Mouse (Mus musculus): ENCODE data around the gene Auh. TPM values are rescaled to one million over a fixed set of nuclear protein-coding genes. Genes with fewer than 3 reads are reported as not detected.
A peak's percentile ranks its signal among the peaks of the same experiment; 100 is the strongest.

Gene Auh
- polyA plus RNA-seq, 1 experiment from 2014 or later, result 45.1 TPM

GRCm38 (mm10) chr13:52843536-52844178 lies 85.8 kb downstream of the Auh start:
- ATAC-seq, result peak; percentile 56
- 45% methylated on average over 10 of the region's 10 CpGs for WGBS
- H3K4me2 ChIP-seq (ENCODE audit: low read depth, low read length), result no peak overlapping the region

DNA sequence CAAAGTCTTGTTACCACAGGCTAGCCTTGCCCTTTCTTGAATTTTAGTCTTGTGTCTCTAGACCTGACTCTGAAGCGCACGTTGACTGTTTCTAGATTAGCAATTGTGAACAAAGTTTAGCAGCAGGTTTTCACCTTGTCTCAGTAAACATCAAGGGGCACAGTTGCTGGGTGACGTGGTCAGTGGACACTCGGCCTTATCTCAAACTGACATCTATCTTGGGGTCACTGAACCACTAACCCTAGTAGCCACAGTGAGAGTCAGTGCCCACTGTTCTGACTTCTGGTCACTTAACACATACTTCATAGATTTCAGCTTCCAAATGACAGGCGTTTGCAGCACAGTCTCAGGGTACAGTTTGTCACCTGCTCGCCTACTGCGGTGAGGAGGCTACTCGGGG lies 93.2 kb downstream of the Auh start:
- WGBS, result 94% methylated on average over 8 of the region's 8 CpGs
- Histone ChIP-seq H3K36me3 (ENCODE audit: control insufficient read depth, insufficient read depth, low read length) (0 out of 2 replicates have a peak, but pooled peaks cover 2% of the 10 kb centered on the region), H3K9me3 (ENCODE audit: control insufficient read depth, low read length) (no peaks in the 10 kb centered on the region), H3K4me2 (ENCODE audit: low read depth, low read length) (no peak overlapping the region), H3K4me3 (ENCODE audit: low read length) (no peak overlapping the region), H3K27ac (ENCODE audit: low read length) (no peak overlapping the region), H3K9ac (ENCODE audit: low read depth, low read length) (no peak overlapping the region), H3K4me1 (ENCODE audit: control insufficient read depth, insufficient read depth, low read length) (peaks cover 9% of the 10 kb centered on the region), H3K27me3 (replicated peaks; ENCODE audit: control insufficient read depth, insufficient read depth, low read length) (no peaks in the 10 kb centered on the region)
- ATAC-seq, result no peak

More at GRCm38 (mm10) chr13:52843536-52844178, 85.8 kb downstream of the Auh start:
- Histone ChIP-seq H3K36me3 (ENCODE audit: control insufficient read depth, insufficient read depth, low read length) (no peaks in the 10 kb centered on the region), H3K27ac (ENCODE audit: low read length) (no peak overlapping the region), H3K4me3 (ENCODE audit: low read length) (no peak overlapping the region), H3K9me3 (ENCODE audit: control insufficient read depth, low read length) (no peaks in the 10 kb centered on the region), H3K9ac (ENCODE audit: low read depth, low read length) (no peak overlapping the region), H3K27me3 (replicated peaks; ENCODE audit: control insufficient read depth, insufficient read depth, low read length) (no peaks in the 10 kb centered on the region), H3K4me1 (ENCODE audit: control insufficient read depth, insufficient read depth, low read length) (peaks cover 11% of the 10 kb centered on the region)

GRCm38 (mm10) chr13:52834591-52834990 lies 94.9 kb downstream of the Auh start:
- Histone ChIP-seq H3K4me3 (ENCODE audit: low read length) (no peak overlapping the region), H3K4me2 (ENCODE audit: low read depth, low read length) (no peak overlapping the region), H3K9ac (ENCODE audit: low read depth, low read length) (no peak overlapping the region), H3K4me1 (ENCODE audit: control insufficient read depth, insufficient read depth, low read length) (peaks cover 16% of the 10 kb centered on the region), H3K27ac (ENCODE audit: low read length) (no peak overlapping the region), H3K36me3 (ENCODE audit: control insufficient read depth, insufficient read depth, low read length) (0 out of 2 replicates have a peak, but pooled peaks cover 2% of the 10 kb centered on the region), H3K27me3 (replicated peaks; ENCODE audit: control insufficient read depth, insufficient read depth, low read length) (no peaks in the 10 kb centered on the region), H3K9me3 (ENCODE audit: control insufficient read depth, low read length) (no peaks in the 10 kb centered on the region)
- WGBS, result 81% methylated on average over 8 of the region's 8 CpGs
- no peak for ATAC-seq

GRCm38 (mm10) chr13:52833748-52834147 lies 95.7 kb downstream of the Auh start:
- WGBS, result 91% methylated on average over 2 of the region's 2 CpGs
- Histone ChIP-seq H3K4me3 (ENCODE audit: low read length) (no peak overlapping the region), H3K9me3 (ENCODE audit: control insufficient read depth, low read length) (no peaks in the 10 kb centered on the region), H3K4me1 (ENCODE audit: control insufficient read depth, insufficient read depth, low read length) (peaks cover 23% of the 10 kb centered on the region), H3K27me3 (replicated peaks; ENCODE audit: control insufficient read depth, insufficient read depth, low read length) (no peaks in the 10 kb centered on the region), H3K36me3 (ENCODE audit: control insufficient read depth, insufficient read depth, low read length) (0 out of 2 replicates have a peak, but pooled peaks cover 2% of the 10 kb centered on the region), H3K27ac (ENCODE audit: low read length) (no peak overlapping the region), H3K4me2 (ENCODE audit: low read depth, low read length) (no peak overlapping the region), H3K9ac (ENCODE audit: low read depth, low read length) (no peak overlapping the region)
- no peak for ATAC-seq

DNA sequence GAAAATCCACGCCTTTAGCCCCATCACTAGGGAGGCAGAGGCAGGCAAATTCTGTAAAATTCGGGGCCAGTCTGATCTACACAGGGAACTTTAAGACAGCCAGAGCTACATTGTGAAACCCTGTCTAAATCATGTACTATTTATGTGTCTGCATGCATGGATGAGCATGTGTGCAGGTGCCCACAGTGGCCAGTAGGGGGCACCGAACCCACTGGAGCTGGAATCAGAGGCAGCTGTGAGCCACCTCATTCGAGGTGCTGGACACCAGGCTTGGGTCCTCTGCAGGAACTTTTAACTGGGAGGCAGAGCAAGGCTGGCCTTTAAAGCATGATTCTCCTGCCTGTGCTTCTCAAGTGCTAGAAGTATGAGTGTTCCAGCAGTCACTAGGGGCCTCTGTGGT lies 96.3 kb downstream of the Auh start:
- no peak overlapping the region for H3K9ac ChIP-seq (ENCODE audit: low read depth, low read length)
- H3K4me1 ChIP-seq (ENCODE audit: control insufficient read depth, insufficient read depth, low read length), result peaks cover 27% of the 10 kb centered on the region
- H3K4me2 ChIP-seq (ENCODE audit: low read depth, low read length), result no peak overlapping the region
- H3K27ac ChIP-seq (ENCODE audit: low read length), result no peak overlapping the region
- no peak for ATAC-seq
- no peaks in the 10 kb centered on the region for H3K27me3 ChIP-seq (replicated peaks; ENCODE audit: control insufficient read depth, insufficient read depth, low read length)
- H3K36me3 ChIP-seq (ENCODE audit: control insufficient read depth, insufficient read depth, low read length), result 0 out of 2 replicates have a peak, but pooled peaks cover 2% of the 10 kb centered on the region
- no peaks in the 10 kb centered on the region for H3K9me3 ChIP-seq (ENCODE audit: control insufficient read depth, low read length)
- 77% methylated on average over 4 of the region's 4 CpGs for WGBS
- H3K4me3 ChIP-seq (ENCODE audit: low read length), result no peak overlapping the region

- H3K4me1 ChIP-seq (ENCODE audit: control insufficient read depth, insufficient read depth, low read length), result peaks cover 27% of the 10 kb centered on the region
- no peak overlapping the region for H3K9ac ChIP-seq (ENCODE audit: low read depth, low read length)
- H3K4me3 ChIP-seq (ENCODE audit: low read length), result no peak overlapping the region
- 0 out of 2 replicates have a peak overlapping the region, but pooled peaks have one; percentile 24 for H3K27ac ChIP-seq (ENCODE audit: low read length)
- H3K4me2 ChIP-seq (ENCODE audit: low read depth, low read length), result no peak overlapping the region
- no peaks in the 10 kb centered on the region for H3K9me3 ChIP-seq (ENCODE audit: control insufficient read depth, low read length)
- H3K27me3 ChIP-seq (replicated peaks; ENCODE audit: control insufficient read depth, insufficient read depth, low read length), result no peaks in the 10 kb centered on the region
- no peak for ATAC-seq
- H3K36me3 ChIP-seq (ENCODE audit: control insufficient read depth, insufficient read depth, low read length), result 0 out of 2 replicates have a peak, but pooled peaks cover 2% of the 10 kb centered on the region
- 68% methylated on average over 8 of the region's 8 CpGs for WGBS
Measured at GRCm38 (mm10) chr13:52832481-52833170, 96.9 kb downstream of the Auh start.

DNA sequence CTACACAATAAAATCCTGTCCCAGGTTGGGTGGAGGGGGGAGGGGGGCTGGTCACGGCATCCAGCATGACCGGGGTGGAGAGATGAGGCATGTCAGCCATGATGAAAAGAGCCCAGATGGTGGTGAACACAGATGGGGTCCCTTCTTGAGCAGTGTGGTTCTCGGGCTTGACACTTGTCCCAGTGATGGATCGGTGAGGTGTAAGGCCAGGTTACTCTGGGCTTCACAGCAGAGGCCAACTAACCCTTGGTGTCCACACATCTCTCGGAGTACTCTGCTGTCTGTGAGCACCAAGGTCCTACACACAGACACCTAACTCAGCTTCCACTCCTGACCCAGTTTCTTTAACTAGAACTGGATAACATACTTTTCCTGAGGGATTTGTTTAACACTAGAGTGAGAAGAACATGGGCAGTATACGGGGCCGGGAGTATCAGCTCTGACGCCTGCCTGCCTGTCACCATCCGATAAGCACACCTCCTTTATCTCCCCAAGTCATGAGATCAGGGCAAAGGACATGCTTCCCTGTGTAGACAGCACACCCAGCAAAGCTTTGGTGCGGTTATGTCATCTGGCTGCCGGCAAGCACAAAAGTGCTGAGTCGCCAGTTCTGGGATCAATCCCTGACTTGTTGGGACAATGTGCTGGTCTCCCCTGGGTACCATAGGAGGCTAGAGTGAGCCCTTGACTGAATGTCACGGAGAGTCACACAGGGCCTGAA lies 98.3 kb downstream of the Auh start:
- Histone ChIP-seq H3K4me2 (ENCODE audit: low read depth, low read length) (no peak overlapping the region), H3K27ac (ENCODE audit: low read length) (peak overlapping the region; percentile 70), H3K36me3 (ENCODE audit: control insufficient read depth, insufficient read depth, low read length) (0 out of 2 replicates have a peak, but pooled peaks cover under 1% of the 10 kb centered on the region), H3K4me3 (ENCODE audit: low read length) (no peak overlapping the region), H3K4me1 (ENCODE audit: control insufficient read depth, insufficient read depth, low read length) (peaks cover 27% of the 10 kb centered on the region), H3K9me3 (ENCODE audit: control insufficient read depth, low read length) (no peaks in the 10 kb centered on the region), H3K9ac (ENCODE audit: low read depth, low read length) (no peak overlapping the region), H3K27me3 (replicated peaks; ENCODE audit: control insufficient read depth, insufficient read depth, low read length) (no peaks in the 10 kb centered on the region)
- 73% methylated on average over 13 of the region's 13 CpGs for WGBS
- ATAC-seq, result peak; percentile 94

DNA sequence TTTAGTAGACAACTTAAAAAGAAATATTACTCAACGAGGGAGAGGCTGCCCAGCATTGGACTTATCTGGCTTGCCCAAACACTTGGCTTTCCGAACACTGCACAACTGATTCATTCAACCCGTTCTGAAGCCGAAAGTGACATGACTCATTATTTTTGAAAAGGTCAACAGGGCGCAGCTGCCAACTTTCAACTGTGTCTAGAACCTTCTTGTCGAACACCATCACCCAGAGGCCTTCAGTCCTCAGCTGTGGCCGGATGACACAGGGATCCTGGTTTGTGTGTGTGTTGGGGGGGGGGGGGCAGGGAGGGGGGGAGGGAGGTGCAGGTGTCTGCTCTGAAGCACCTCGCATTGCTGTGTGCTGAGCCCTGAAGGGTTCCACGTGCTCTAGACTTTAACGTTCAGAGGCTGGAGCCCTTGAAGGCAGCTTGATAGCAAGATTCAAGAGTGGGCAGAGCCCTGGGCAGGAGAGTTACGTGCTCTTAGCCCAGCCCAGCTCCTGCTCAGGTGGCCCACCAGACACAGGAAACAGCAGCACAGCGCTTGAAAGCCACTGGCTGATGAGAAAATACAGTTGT lies 100.4 kb downstream of the Auh start:
- H3K4me2 ChIP-seq (ENCODE audit: low read depth, low read length), result no peak overlapping the region
- peak overlapping the region; percentile 19; the same call in 1 of the 2 replicates for H3K9ac ChIP-seq (ENCODE audit: low read depth, low read length)
- no peaks in the 10 kb centered on the region for H3K9me3 ChIP-seq (ENCODE audit: control insufficient read depth, low read length)
- no peak for ATAC-seq
- H3K36me3 ChIP-seq (ENCODE audit: control insufficient read depth, insufficient read depth, low read length), result no peaks in the 10 kb centered on the region
- no peaks in the 10 kb centered on the region for H3K27me3 ChIP-seq (replicated peaks; ENCODE audit: control insufficient read depth, insufficient read depth, low read length)
- H3K4me3 ChIP-seq (ENCODE audit: low read length), result no peak overlapping the region
- no peak overlapping the region for H3K27ac ChIP-seq (ENCODE audit: low read length)
- peaks cover 38% of the 10 kb centered on the region for H3K4me1 ChIP-seq (ENCODE audit: control insufficient read depth, insufficient read depth, low read length)
- WGBS, result 69% methylated on average over 12 of the region's 12 CpGs

GRCm38 (mm10) chr13:52828217-52828616 lies 101.3 kb downstream of the Auh start:
- WGBS, result 68% methylated on average over 2 of the region's 2 CpGs
- Histone ChIP-seq H3K9me3 (ENCODE audit: control insufficient read depth, low read length) (no peaks in the 10 kb centered on the region), H3K36me3 (ENCODE audit: control insufficient read depth, insufficient read depth, low read length) (no peaks in the 10 kb centered on the region), H3K4me1 (ENCODE audit: control insufficient read depth, insufficient read depth, low read length) (peaks cover 43% of the 10 kb centered on the region), H3K27me3 (replicated peaks; ENCODE audit: control insufficient read depth, insufficient read depth, low read length) (no peaks in the 10 kb centered on the region), H3K27ac (ENCODE audit: low read length) (no peak overlapping the region), H3K4me3 (ENCODE audit: low read length) (no peak overlapping the region), H3K4me2 (ENCODE audit: low read depth, low read length) (no peak overlapping the region), H3K9ac (ENCODE audit: low read depth, low read length) (no peak overlapping the region)
- ATAC-seq, result no peak

Data from intestine, embryonic 16.5 days (tissue).